16 mouse cellular contexts compared by ENCODE assay signal in the genomic region with DNA sequence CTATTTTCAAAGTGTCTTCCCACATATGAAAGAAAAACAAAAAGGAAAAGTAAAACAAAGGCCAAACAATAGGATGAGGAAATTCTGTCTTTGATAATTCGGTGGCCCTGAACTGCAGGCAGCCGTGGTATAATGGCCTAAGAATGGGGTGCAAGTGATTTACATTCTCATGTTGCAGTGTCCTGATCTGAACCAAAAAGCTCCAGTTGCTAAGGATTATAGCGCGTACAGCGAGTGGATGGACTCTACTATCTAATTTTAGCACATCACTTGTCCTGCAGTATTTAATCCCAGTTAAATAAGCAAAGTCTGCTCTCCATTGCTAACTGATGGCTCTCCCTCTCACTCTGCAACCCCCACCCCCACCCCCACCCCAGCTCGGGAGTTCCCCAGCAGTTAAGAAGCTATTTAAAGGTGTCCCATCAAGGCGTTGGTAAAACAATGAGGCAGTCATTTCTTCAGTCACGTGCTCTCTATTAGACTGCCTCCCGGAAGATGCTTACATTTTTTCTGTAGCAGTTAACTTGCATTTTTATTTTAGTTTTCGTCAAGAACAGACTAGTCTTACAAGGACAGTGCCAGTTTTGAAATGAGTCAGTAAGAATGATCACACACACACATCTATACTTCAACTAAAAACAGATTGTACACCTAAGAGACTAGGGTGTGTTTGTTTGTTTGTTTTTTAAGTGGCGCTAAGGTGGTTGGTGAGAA. TPM values are rescaled to one million over a fixed set of nuclear protein-coding genes. Genes with fewer than 3 reads are reported as not detected.
DNase-seq lines count a peak whose midpoint lies in the region; ATAC-seq lines count a peak whose summit lies in the region.
"Had no signal": no experiment of that assay in that cellular context is flagged by ENCODE, and none has a peak within 500 bp of the region (broad histone marks: within the 10 kb centered on the region; RNA-seq: fewer than 3 reads in every experiment).

No protein-coding gene starts in this region.

- no peaks in the 10 kb centered on the region for H3K36me3 ChIP-seq in embryonic facial prominence, embryonic 14.5 days (ENCODE audit: control insufficient read depth, insufficient read depth, low read length)
- no peaks in the 10 kb centered on the region for H3K36me3 ChIP-seq in embryonic facial prominence, embryonic 10.5 days (replicated peaks)
- no peaks in the 10 kb centered on the region for H3K36me3 ChIP-seq in heart, embryonic 16.5 days (ENCODE audit: control insufficient read depth, insufficient read depth)
- H3K36me3 ChIP-seq: forebrain, embryonic 12.5 days; intestine, embryonic 15.5 days; liver, embryonic 12.5 days; lung, embryonic 15.5 days had no signal

- no peak overlapping the region for H3K4me3 ChIP-seq in embryonic facial prominence, embryonic 14.5 days (ENCODE audit: low read depth, low read length)
- no peak overlapping the region for H3K4me3 ChIP-seq in embryonic facial prominence, embryonic 10.5 days
- no peak overlapping the region for H3K4me3 ChIP-seq in heart, embryonic 16.5 days (ENCODE audit: low read length)
- H3K4me3 ChIP-seq: forebrain, embryonic 12.5 days; intestine, embryonic 15.5 days; liver, embryonic 12.5 days; lung, embryonic 15.5 days had no signal

- H3K9ac ChIP-seq in embryonic facial prominence, embryonic 14.5 days (ENCODE audit: low read depth, low read length), result no peak overlapping the region
- H3K9ac ChIP-seq in heart, embryonic 16.5 days (ENCODE audit: low read length), result no peak overlapping the region
- H3K9ac ChIP-seq: forebrain, embryonic 12.5 days; intestine, embryonic 15.5 days; liver, embryonic 12.5 days; lung, embryonic 15.5 days had no signal

- H3K27me3 ChIP-seq in embryonic facial prominence, embryonic 14.5 days (replicated peaks; ENCODE audit: control insufficient read depth, insufficient read depth, low read length), result no peaks in the 10 kb centered on the region
- H3K27me3 ChIP-seq in embryonic facial prominence, embryonic 10.5 days (replicated peaks; ENCODE audit: low read depth, poor library complexity, severe bottlenecking), result no peaks in the 10 kb centered on the region
- no peaks in the 10 kb centered on the region for H3K27me3 ChIP-seq in heart, embryonic 16.5 days (ENCODE audit: control insufficient read depth, insufficient read depth, low read length)
- H3K27me3 ChIP-seq: forebrain, embryonic 12.5 days; intestine, embryonic 15.5 days; liver, embryonic 12.5 days; lung, embryonic 15.5 days had no signal

- 43% methylated on average over 11 of the region's 11 CpGs for WGBS in embryonic facial prominence, embryonic 14.5 days
- 57% methylated on average over 11 of the region's 11 CpGs for WGBS in embryonic facial prominence, embryonic 10.5 days
- WGBS in heart, embryonic 16.5 days, result 36% methylated on average over 11 of the region's 11 CpGs

- ATAC-seq in embryonic facial prominence, embryonic 14.5 days (ENCODE audit: low read depth), result peak; percentile 62; the same call in 1 of the 2 replicates
- ATAC-seq in heart, embryonic 16.5 days (replicated peaks; ENCODE audit: extremely low read depth, insufficient read depth, low FRiP score), result no peak; the same call in 1 of the 2 replicates
- ATAC-seq: intestine, embryonic 15.5 days; liver, embryonic 12.5 days had no signal

- peaks cover 7% of the 10 kb centered on the region; the same call in 1 of the 2 replicates for H3K4me1 ChIP-seq in embryonic facial prominence, embryonic 14.5 days (ENCODE audit: control insufficient read depth, insufficient read depth, low read length)
- peaks cover 10% of the 10 kb centered on the region for H3K4me1 ChIP-seq in embryonic facial prominence, embryonic 10.5 days
- H3K4me1 ChIP-seq in heart, embryonic 16.5 days (ENCODE audit: control insufficient read depth, insufficient read depth, low read length), result peaks cover 13% of the 10 kb centered on the region
- H3K4me1 ChIP-seq: intestine, embryonic 15.5 days; liver, embryonic 12.5 days had no signal

- H3K4me2 ChIP-seq in embryonic facial prominence, embryonic 14.5 days (ENCODE audit: low read depth, low read length), result no peak overlapping the region
- H3K4me2 ChIP-seq in heart, embryonic 16.5 days (ENCODE audit: low read depth, low read length), result peak overlapping the region; percentile 28
- H3K4me2 ChIP-seq: forebrain, embryonic 12.5 days; intestine, embryonic 15.5 days; liver, embryonic 12.5 days; lung, embryonic 15.5 days had no signal

- H3K27ac ChIP-seq in embryonic facial prominence, embryonic 14.5 days (replicated peaks; ENCODE audit: low read depth, low read length), result peak overlapping the region; percentile 44; the same call in 1 of the 2 replicates
- H3K27ac ChIP-seq in embryonic facial prominence, embryonic 10.5 days (replicated peaks), result no peak overlapping the region
- H3K27ac ChIP-seq in heart, embryonic 16.5 days (ENCODE audit: low read length), result no peak overlapping the region
- H3K27ac ChIP-seq: forebrain, embryonic 12.5 days; intestine, embryonic 15.5 days; liver, embryonic 12.5 days; lung, embryonic 15.5 days had no signal

- DNase-seq in embryonic facial prominence, embryonic 14.5 days (ENCODE audit: low spot score), result peak; percentile 53
- no peak for DNase-seq in embryonic facial prominence, embryonic 10.5 days (ENCODE audit: low spot score)
- no peak for DNase-seq in heart, adult 11 months
- peak; percentile 16 for DNase-seq in ES-CJ7 (ENCODE audit: low read depth, low spot score)
- peak; percentile 33 for DNase-seq in retina, postnatal 1 day
- no peak for DNase-seq in spleen, postnatal 14 days (ENCODE audit: low spot score in 2 of 2)
- no peak for DNase-seq in left cerebral cortex, adult 18-20 months (ENCODE audit: low spot score in 2 of 2)
- DNase-seq: cerebellum, adult 9-10 months; gastrocnemius, postnatal 25 days; midbrain, embryonic 14.5 days; thymus, adult 2 months had no signal

- no peaks in the 10 kb centered on the region for H3K9me3 ChIP-seq in embryonic facial prominence, embryonic 14.5 days (ENCODE audit: control insufficient read depth, low read length)
- H3K9me3 ChIP-seq in embryonic facial prominence, embryonic 10.5 days, result no peaks in the 10 kb centered on the region
- H3K9me3 ChIP-seq in heart, embryonic 16.5 days (replicated peaks; ENCODE audit: control insufficient read depth, low read length), result no peaks in the 10 kb centered on the region
- H3K9me3 ChIP-seq: forebrain, embryonic 12.5 days; intestine, embryonic 15.5 days; liver, embryonic 12.5 days; lung, embryonic 15.5 days had no signal

RNA-seq across cellular contexts. Expression of a gene that starts 40.4 kb away (rescaled TPM):
- polyA plus RNA-seq in embryonic facial prominence, embryonic 14.5 days (2014; fragmentation: Nextera tagmentation; extraction: Ambion mirVana), result 27.4 and 27.8 TPM in 2 replicates
- polyA plus RNA-seq in embryonic facial prominence, embryonic 10.5 days (2016; fragmentation: Nextera tagmentation; extraction: Ambion mirVana), result 12.8 and 14.2 TPM in 2 replicates
- 8.4 and 9.3 TPM in 2 replicates for polyA plus RNA-seq in heart, embryonic 16.5 days (2015; fragmentation: Nextera tagmentation; extraction: Ambion mirVana)
- total RNA-seq in left cerebral cortex, adult 18-20 months (2021), result 10 to 100 TPM; 21.4 to 24.1 TPM

Comparison
In these comparisons a context has a peak if more than half of its experiments do, and no peak if none do; other contexts are left out.
1. DNase-seq: peak in embryonic facial prominence, embryonic 14.5 days (single experiment), ES-CJ7 (single experiment) and retina, postnatal 1 day (single experiment); none in embryonic facial prominence, embryonic 10.5 days (single experiment), heart, adult 11 months (single experiment), spleen, postnatal 14 days (0 of 2) and left cerebral cortex, adult 18-20 months (0 of 2).